Mouse (Mus musculus): Measurements from ENCODE around the gene Rpl36al. TPM values are rescaled to one million over a fixed set of nuclear protein-coding genes. Genes with fewer than 3 reads are reported as not detected.

Gene Rpl36al
- total RNA-seq (2015) = 1,035 and 1,112 TPM in 2 replicates
- total RNA-seq (2017) = 1,330 and 1,393 TPM in 2 replicates

GRCm38 (mm10) chr12:69183583-69184308 is at the start of gene Rpl36al, which contains the start of gene Mgat2:
TSS of gene Rpl36al (minus strand) at chr12:69184083.
TSS of gene Mgat2 (plus strand) at chr12:69184157.
- ATAC-seq (replicated peaks; ENCODE audit: poor library complexity) = peak; percentile 87

GRCm38 (mm10) chr12:69229251-69229650 is 45.4 kb upstream of the Rpl36al start:
- ATAC-seq (replicated peaks; ENCODE audit: poor library complexity) = peak; percentile 74

- ATAC-seq (replicated peaks; ENCODE audit: poor library complexity) = peak; percentile 92
Observed at GRCm38 (mm10) chr12:69227776-69228466, 44.0 kb upstream of the Rpl36al start, which contains the start of gene Pole2. TSS of gene Pole2 (minus strand) at chr12:69228195.

- no peak for ATAC-seq (replicated peaks; ENCODE audit: poor library complexity)
Observed at GRCm38 (mm10) chr12:69220613-69221277, 36.9 kb upstream of the Rpl36al start.

- ATAC-seq (replicated peaks; ENCODE audit: poor library complexity) = no peak
Observed at GRCm38 (mm10) chr12:69216587-69216986, 32.7 kb upstream of the Rpl36al start.

GRCm38 (mm10) chr12:69215000-69215785 is 31.3 kb upstream of the Rpl36al start:
- no peak for ATAC-seq (replicated peaks; ENCODE audit: poor library complexity)

GRCm38 (mm10) chr12:69214393-69214792 is 30.5 kb upstream of the Rpl36al start:
- peak; percentile 78 for ATAC-seq (replicated peaks; ENCODE audit: poor library complexity)

- no peak for ATAC-seq (replicated peaks; ENCODE audit: poor library complexity)
Observed at GRCm38 (mm10) chr12:69213186-69213777, 29.4 kb upstream of the Rpl36al start.

- ATAC-seq (replicated peaks; ENCODE audit: poor library complexity) = peak; percentile 51
Observed at GRCm38 (mm10) chr12:69211057-69211456, 27.2 kb upstream of the Rpl36al start.

GRCm38 (mm10) chr12:69210056-69210979 is 26.4 kb upstream of the Rpl36al start:
- no peak for ATAC-seq (replicated peaks; ENCODE audit: poor library complexity)

- no peak for ATAC-seq (replicated peaks; ENCODE audit: poor library complexity)
Observed at GRCm38 (mm10) chr12:69208520-69208919, 24.6 kb upstream of the Rpl36al start.

- no peak for ATAC-seq (replicated peaks; ENCODE audit: poor library complexity)
Observed at GRCm38 (mm10) chr12:69207926-69208325, 24.0 kb upstream of the Rpl36al start.

- no peak for ATAC-seq (replicated peaks; ENCODE audit: poor library complexity)
Observed at GRCm38 (mm10) chr12:69207396-69207795, 23.5 kb upstream of the Rpl36al start.

- no peak for ATAC-seq (replicated peaks; ENCODE audit: poor library complexity)
Observed at GRCm38 (mm10) chr12:69204052-69204833, 20.4 kb upstream of the Rpl36al start, which contains the start of gene Gm49384. TSS of gene Gm49384 (minus strand) at chr12:69204267.

- no peak for ATAC-seq (replicated peaks; ENCODE audit: poor library complexity)
Observed at GRCm38 (mm10) chr12:69198985-69199384, 15.1 kb upstream of the Rpl36al start.

GRCm38 (mm10) chr12:69198164-69198535 is 14.3 kb upstream of the Rpl36al start, which contains the start of gene Dnaaf2:
TSS of gene Dnaaf2 (minus strand) at chr12:69198429.
- ATAC-seq (replicated peaks; ENCODE audit: poor library complexity) = peak; percentile 35

GRCm38 (mm10) chr12:69197378-69198163 is 13.7 kb upstream of the Rpl36al start:
- ATAC-seq (replicated peaks; ENCODE audit: poor library complexity) = peak; percentile 67

Data from megakaryocyte progenitor cell, adult 5-6 weeks (primary cell).